Mouse (Mus musculus) lung, postnatal 0 days (tissue): ENCODE measurements around the gene Dock3. TPM values are rescaled to one million over a fixed set of nuclear protein-coding genes. Genes with fewer than 3 reads are reported as not detected.

Experiments
- ATAC-seq: fragments of 200-750 bp; cut with Nextera tagmentation; 2 replicates; pipeline ENCODE4 v1.8.0; 2017; ENCODE audit warnings: moderate library complexity
- DNase-seq: peaks from one replicate; pipeline ENCODE4 v3.0.0-alpha.2; 2016; ENCODE audit warnings: low spot score
- H3K27ac ChIP-seq: fragments of 300-500 bp; sonication (generic); 2 replicates; pipeline ENCODE4 v1.5.1; 2014; ENCODE audit warnings: antibody characterized with exemption, mild to moderate bottlenecking, low read length, mixed read lengths
- H3K27me3 ChIP-seq: fragments of 300-500 bp; sonication (generic); replicated peaks from 2 replicates; pipeline ENCODE4 v1.6.1; 2014; ENCODE audit warnings: low read length, mixed read lengths; ENCODE audit not compliant: insufficient read depth
- H3K36me3 ChIP-seq: fragments of 300-500 bp; sonication (generic); 2 replicates; pipeline ENCODE4 v1.6.1; 2014; ENCODE audit warnings: low read length, mixed read lengths; ENCODE audit not compliant: insufficient read depth
- H3K4me1 ChIP-seq: fragments of 300-500 bp; sonication (generic); 2 replicates; pipeline ENCODE4 v1.6.1; 2014; ENCODE audit warnings: antibody characterized with exemption, low read depth, low read length, mixed read lengths; ENCODE audit not compliant: insufficient read depth
- H3K4me2 ChIP-seq: fragments of 300-500 bp; sonication (generic); replicated peaks from 2 replicates; pipeline ENCODE4 v1.6.1; 2014; ENCODE audit warnings: low read depth, mild to moderate bottlenecking, low read length, moderate library complexity, mixed read lengths
- H3K4me3 ChIP-seq: fragments of 300-500 bp; sonication (generic); 2 replicates; pipeline ENCODE4 v1.5.1; 2014; ENCODE audit warnings: low read depth, low read length
- H3K9ac ChIP-seq: fragments of 300-500 bp; sonication (generic); replicated peaks from 2 replicates; pipeline ENCODE4 v1.6.1; 2014; ENCODE audit warnings: low read depth, mild to moderate bottlenecking
- H3K9me3 ChIP-seq: fragments of 300-500 bp; sonication (generic); 2 replicates; pipeline ENCODE4 v1.6.1; 2016; ENCODE audit warnings: low read length, mixed read lengths
- CTCF ChIP-seq: IDR thresholded peaks from 2 replicates; pipeline ENCODE4 v1.5.1; 2016; ENCODE audit warnings: antibody characterized with exemption, mild to moderate bottlenecking
- EP300 ChIP-seq: IDR thresholded peaks from 2 replicates; pipeline ENCODE4 v1.6.1; 2016; ENCODE audit warnings: antibody characterized with exemption, mild to moderate bottlenecking, control low read depth
- WGBS: fragments of 180-500 bp; shearing (Covaris S2); extraction: QIAGEN DNeasy Blood & Tissue Kit; methylation state at CpG from one replicate; pipeline ENCODE4 v1.1.7; 2014; 5-methylcytosine and 5-hydroxymethylcytosine counted together
- polyA plus RNA-seq: library from polyadenylated mRNA; unstranded; fragments of >200 nt; fragmentation: Nextera tagmentation; extraction: Ambion mirVana; gene quantifications from 2 replicates; pipeline ENCODE4 v1.2.1, GENCODE M21; 2015

Gene Dock3
- polyA plus RNA-seq, 1 experiment from 2014 or later: 0.08 TPM

GRCm38 (mm10) chr9:107277603-107278002 is 45.9 kb upstream of the Dock3 start:
- Histone ChIP-seq H3K9me3 (no peaks in the 10 kb centered on the region), H3K36me3 (no peaks in the 10 kb centered on the region), H3K27me3 (no peaks in the 10 kb centered on the region), H3K27ac (no peak overlapping the region), H3K4me1 (peaks cover 11% of the 10 kb centered on the region), H3K9ac (no peak overlapping the region), H3K4me2 (no peak overlapping the region), H3K4me3 (no peak overlapping the region)
- DNase-seq (no peak), ATAC-seq (no peak)
- WGBS: 74% methylated on average over 7 of the region's 7 CpGs
- TF ChIP-seq EP300 (no peak), CTCF (no peak)

- Histone ChIP-seq H3K27ac (no peak overlapping the region), H3K4me2 (no peak overlapping the region), H3K4me3 (no peak overlapping the region), H3K4me1 (peaks cover 11% of the 10 kb centered on the region), H3K36me3 (no peaks in the 10 kb centered on the region), H3K27me3 (no peaks in the 10 kb centered on the region), H3K9me3 (no peaks in the 10 kb centered on the region), H3K9ac (no peak overlapping the region)
- no peak for TF ChIP-seq EP300
- TF ChIP-seq CTCF: no peak
- ATAC-seq (no peak), DNase-seq (no peak)
- WGBS: 81% methylated on average over 5 of the region's 5 CpGs
These were observed 44.0 kb upstream of the Dock3 start for GRCm38 (mm10) chr9:107275710-107276109.

- Histone ChIP-seq H3K4me2 (no peak overlapping the region), H3K9ac (no peak overlapping the region), H3K4me1 (peaks cover 5% of the 10 kb centered on the region; the same call in 1 of the 2 replicates), H3K9me3 (no peaks in the 10 kb centered on the region), H3K27ac (no peak overlapping the region), H3K4me3 (no peak overlapping the region), H3K36me3 (no peaks in the 10 kb centered on the region), H3K27me3 (no peaks in the 10 kb centered on the region)
- ATAC-seq: no peak
- TF ChIP-seq EP300 (no peak), CTCF (no peak)
- DNase-seq: no peak
- 71% methylated on average over 6 of the region's 6 CpGs for WGBS
These were observed 43.0 kb upstream of the Dock3 start for GRCm38 (mm10) chr9:107274751-107275150.

GRCm38 (mm10) chr9:107273184-107273583 is 41.5 kb upstream of the Dock3 start:
- H3K9me3 ChIP-seq: no peaks in the 10 kb centered on the region
- H3K9ac ChIP-seq: no peak overlapping the region
- no peaks in the 10 kb centered on the region for H3K36me3 ChIP-seq
- no peaks in the 10 kb centered on the region for H3K27me3 ChIP-seq
- H3K27ac ChIP-seq: no peak overlapping the region
- ATAC-seq (no peak), DNase-seq (no peak)
- no peak overlapping the region for H3K4me3 ChIP-seq
- 47% methylated on average over 10 of the region's 10 CpGs for WGBS
- no peak overlapping the region for H3K4me2 ChIP-seq
- H3K4me1 ChIP-seq: no peaks in the 10 kb centered on the region
- no peak for TF ChIP-seq EP300
- TF ChIP-seq CTCF: no peak

GRCm38 (mm10) chr9:107272284-107272683 is 40.6 kb upstream of the Dock3 start:
- Histone ChIP-seq H3K9me3 (no peaks in the 10 kb centered on the region), H3K9ac (no peak overlapping the region), H3K36me3 (no peaks in the 10 kb centered on the region), H3K4me1 (no peaks in the 10 kb centered on the region), H3K27me3 (no peaks in the 10 kb centered on the region), H3K4me3 (no peak overlapping the region), H3K27ac (no peak overlapping the region), H3K4me2 (no peak overlapping the region)
- ATAC-seq (no peak), DNase-seq (no peak)
- TF ChIP-seq EP300 (no peak), CTCF (no peak)
- WGBS: 46% methylated on average over 4 of the region's 4 CpGs

GRCm38 (mm10) chr9:107271177-107271938 is 39.6 kb upstream of the Dock3 start:
- Histone ChIP-seq H3K27ac (no peak overlapping the region), H3K9ac (no peak overlapping the region), H3K27me3 (no peaks in the 10 kb centered on the region), H3K4me1 (no peaks in the 10 kb centered on the region), H3K9me3 (no peaks in the 10 kb centered on the region), H3K36me3 (no peaks in the 10 kb centered on the region), H3K4me2 (no peak overlapping the region), H3K4me3 (no peak overlapping the region)
- DNase-seq (no peak), ATAC-seq (no peak)
- 61% methylated on average over 7 of the region's 7 CpGs for WGBS
- TF ChIP-seq EP300 (no peak), CTCF (no peak)

GRCm38 (mm10) chr9:107269772-107270171 is 38.1 kb upstream of the Dock3 start:
- H3K9ac ChIP-seq: no peak overlapping the region

More at GRCm38 (mm10) chr9:107269772-107270171, 38.1 kb upstream of the Dock3 start:
- Histone ChIP-seq H3K9me3 (no peaks in the 10 kb centered on the region), H3K36me3 (no peaks in the 10 kb centered on the region), H3K4me3 (no peak overlapping the region), H3K27me3 (no peaks in the 10 kb centered on the region), H3K4me1 (no peaks in the 10 kb centered on the region), H3K4me2 (no peak overlapping the region), H3K27ac (no peak overlapping the region)
- ATAC-seq: no peak
- 91% methylated on average over 1 of the region's 1 CpGs for WGBS
- TF ChIP-seq EP300 (no peak), CTCF (no peak)
- no peak for DNase-seq
